Mouse (Mus musculus): ENCODE results near the gene Vmn1r87.

- TF ChIP-seq CEBPB (IDR thresholded peaks at IDR 0.05; ENCODE audit: low read depth) (no peak), MYOD1 (IDR thresholded peaks at IDR 0.05; ENCODE audit: control insufficient read depth, insufficient read length, low read depth) (no peak), CTCF (IDR thresholded peaks at IDR 0.05; ENCODE audit: control insufficient read depth, insufficient read depth, insufficient read length) (no peak), USF1 (IDR thresholded peaks at IDR 0.05; ENCODE audit: low read depth) (no peak), MYOG (IDR thresholded peaks at IDR 0.05; ENCODE audit: control insufficient read depth, extremely low read depth, insufficient read length) (no peak)
Measured at GRCm38 (mm10) chr7:13159268-13159667, 19.3 kb upstream of the Vmn1r87 start, which contains the start of gene Vmn1r88.
